Mouse (Mus musculus): Measurements from ENCODE around the gene Gm42688. TPM values are rescaled to one million over a fixed set of nuclear protein-coding genes. Genes with fewer than 3 reads are reported as not detected.

Gm42688 gene
- polyA plus RNA-seq (2021), result 3.7 TPM

GRCm38 (mm10) chr6:83101316-83101687 lies at the start of gene Gm42688, which contains the start of gene Ccdc142:
TSS of gene Gm42688 (plus strand) at chr6:83101617.
TSS of gene Ccdc142 (plus strand) at chr6:83101601.
- ChIA-PET POLR2A (no interaction called here), CTCF (interaction anchor here (0.7 to 3.5 kb wide), 12 partner anchors 9 to 105 kb away, joined by 3 to 40 read pairs (median 4); partner anchors contain the start of genes Dok1 and Pcgf1)
- no peak for TF ChIP-seq CTCF (IDR thresholded peaks at IDR 0.05)
- ATAC-seq, result peak; percentile 82
- in situ Hi-C loops (cut with MboI; ENCODE audit: low pct_unique_long_range_greater_than_20kb), result loop anchor here (5.0 kb wide), 1 partner anchor 104 kb away; no protein-coding TSS in a partner anchor
- DNase-seq (ENCODE audit: low read depth, low spot score), result no peak
- H3K27me3 ChIP-seq, result peaks cover 2% of the 10 kb centered on the region

DNA sequence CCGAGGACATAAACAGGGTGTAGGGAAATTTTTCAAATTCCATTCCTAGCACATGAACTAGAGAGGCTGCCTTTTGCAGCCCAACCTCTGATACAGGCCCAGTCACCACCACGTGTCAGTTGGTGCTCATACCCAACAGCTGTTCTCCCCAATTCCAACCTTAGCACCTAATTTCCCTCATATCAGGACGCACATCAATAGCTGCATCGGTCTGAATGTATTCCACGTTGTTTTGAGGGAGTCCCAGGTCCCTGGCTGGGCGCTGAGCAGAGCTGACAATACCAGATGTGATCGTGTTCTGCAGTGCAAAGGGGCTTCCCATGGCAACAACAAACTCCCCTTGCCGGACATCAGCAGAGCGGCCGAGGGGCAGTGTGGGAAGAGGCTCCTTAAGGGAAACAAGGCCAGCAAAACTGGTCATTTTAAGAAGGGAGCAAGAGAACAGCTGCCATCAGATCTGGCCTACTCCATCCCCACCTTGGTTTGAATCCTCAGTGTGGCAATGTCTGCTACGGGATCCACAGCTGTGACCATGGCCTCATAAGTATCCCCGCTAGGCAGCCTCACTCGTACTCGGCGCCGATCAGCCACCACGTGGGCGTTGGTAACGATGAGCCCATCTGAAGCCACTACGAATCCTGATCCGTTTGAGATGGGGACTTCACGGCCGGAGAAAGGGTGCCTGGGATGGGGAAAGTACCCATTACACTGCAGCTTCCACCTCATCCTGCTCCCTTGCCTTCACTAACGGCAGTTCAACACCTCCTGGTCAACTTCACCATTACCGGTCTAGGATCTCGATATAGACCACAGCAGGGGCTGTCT lies 48.1 kb upstream of the Gm42688 start:
- ATAC-seq (peak; percentile 15), DNase-seq (ENCODE audit: low read depth, low spot score) (no peak)
- no peak for TF ChIP-seq CTCF (IDR thresholded peaks at IDR 0.05)

GRCm38 (mm10) chr6:83054074-83054851 lies 47.2 kb upstream of the Gm42688 start, which contains the start of gene Aup1:
TSS of gene Aup1 (plus strand) at chr6:83054521.
- POLR2A ChIA-PET, result interaction anchor here (0.5 to 2.3 kb wide), 5 partner anchors 18 to 58 kb away, joined by 3 to 7 read pairs (median 4); partner anchors contain the start of gene Pcgf1
- DNase-seq (ENCODE audit: low read depth, low spot score) (peak; percentile 92), ATAC-seq (peak; percentile 90)
- CTCF ChIA-PET, result interaction anchor here (1.0 to 3.2 kb wide), 3 partner anchors 12 to 57 kb away, joined by 3 to 22 read pairs (median 4); partner anchors contain the start of gene Dok1
- TF ChIP-seq CTCF (IDR thresholded peaks at IDR 0.05), result no peak
- in situ Hi-C loops (cut with MboI; ENCODE audit: low pct_unique_long_range_greater_than_20kb), result loop anchor here (5.0 kb wide), 1 partner anchor 57 kb away; no protein-coding TSS in a partner anchor
- H3K27me3 ChIP-seq, result no peaks in the 10 kb centered on the region

More for the DNA sequence above, 48.1 kb upstream of the Gm42688 start:
- no peaks in the 10 kb centered on the region for H3K27me3 ChIP-seq
- in situ Hi-C loops (cut with MboI; ENCODE audit: low pct_unique_long_range_greater_than_20kb), result loop anchor here (5.0 kb wide), 1 partner anchor 56 kb away; no protein-coding TSS in a partner anchor
- POLR2A ChIA-PET, result interaction anchor here (0.9 to 1.3 kb wide), 3 partner anchors 14 to 49 kb away, joined by 3 to 12 read pairs (median 4); partner anchors contain the start of gene Dok1
- CTCF ChIA-PET, result interaction anchor here (1.0 to 3.2 kb wide), 4 partner anchors 13 to 57 kb away, joined by 3 to 22 read pairs (median 4); partner anchors contain the start of gene Dok1

DNA sequence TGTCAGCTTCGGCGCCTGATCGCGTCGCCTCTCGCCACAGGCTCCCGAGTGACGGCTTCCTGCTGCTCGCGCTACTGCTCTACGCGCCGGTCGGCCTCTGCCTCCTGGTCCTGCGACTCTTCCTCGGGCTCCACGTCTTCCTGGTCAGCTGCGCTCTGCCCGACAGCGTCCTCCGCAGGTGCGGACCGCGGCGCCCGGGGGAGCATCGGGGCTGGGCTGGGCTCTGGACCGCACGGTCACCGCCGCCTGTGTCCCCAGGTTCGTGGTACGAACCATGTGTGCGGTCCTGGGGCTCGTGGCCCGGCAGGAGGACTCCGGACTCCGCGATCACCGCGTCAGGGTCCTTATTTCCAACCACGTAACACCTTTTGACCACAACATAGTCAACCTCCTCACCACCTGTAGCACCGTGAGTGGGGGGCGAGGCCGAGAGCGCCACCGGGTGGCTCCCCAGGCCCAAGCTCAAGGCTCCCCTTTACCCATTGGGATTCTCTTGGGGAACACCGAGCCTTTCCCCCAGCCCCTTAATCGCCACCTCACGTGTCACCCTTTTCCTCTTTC lies 46.5 kb upstream of the Gm42688 start, which contains the start of gene Htra2:
Gene Htra2, minus strand, starts transcription at position 403 of the 561 bp plus-strand sequence.
- DNase-seq (ENCODE audit: low read depth, low spot score) (no peak), ATAC-seq (peak; percentile 22)
- no peak for TF ChIP-seq CTCF (IDR thresholded peaks at IDR 0.05)
- no peaks in the 10 kb centered on the region for H3K27me3 ChIP-seq
- in situ Hi-C loops (cut with MboI; ENCODE audit: low pct_unique_long_range_greater_than_20kb), result loop anchor here (5.0 kb wide), 1 partner anchor 58 kb away; no protein-coding TSS in a partner anchor
- ChIA-PET CTCF (interaction anchor here (1.7 to 3.2 kb wide), 2 partner anchors 11 to 58 kb away, joined by 4 to 22 read pairs; no protein-coding TSS in a partner anchor), POLR2A (interaction anchor here (0.5 to 2.3 kb wide), 5 partner anchors 18 to 57 kb away, joined by 3 to 7 read pairs (median 4); partner anchors contain the start of gene Pcgf1)

- TF ChIP-seq CTCF (IDR thresholded peaks at IDR 0.05), result no peak
- CTCF ChIA-PET, result interaction anchor here (1.0 to 1.1 kb wide), 2 partner anchors 25 to 38 kb away, joined by 3 read pairs; no protein-coding TSS in a partner anchor
- in situ Hi-C loops (cut with MboI; ENCODE audit: low pct_unique_long_range_greater_than_20kb), result no loop called here
- ATAC-seq (no peak), DNase-seq (ENCODE audit: low read depth, low spot score) (no peak)
- no peaks in the 10 kb centered on the region for H3K27me3 ChIP-seq
- POLR2A ChIA-PET, result no interaction called here
Observed at GRCm38 (mm10) chr6:83057790-83058189, 43.6 kb upstream of the Gm42688 start, which contains the start of gene Dqx1. TSS of gene Dqx1 (plus strand) at chr6:83057844.

DNA sequence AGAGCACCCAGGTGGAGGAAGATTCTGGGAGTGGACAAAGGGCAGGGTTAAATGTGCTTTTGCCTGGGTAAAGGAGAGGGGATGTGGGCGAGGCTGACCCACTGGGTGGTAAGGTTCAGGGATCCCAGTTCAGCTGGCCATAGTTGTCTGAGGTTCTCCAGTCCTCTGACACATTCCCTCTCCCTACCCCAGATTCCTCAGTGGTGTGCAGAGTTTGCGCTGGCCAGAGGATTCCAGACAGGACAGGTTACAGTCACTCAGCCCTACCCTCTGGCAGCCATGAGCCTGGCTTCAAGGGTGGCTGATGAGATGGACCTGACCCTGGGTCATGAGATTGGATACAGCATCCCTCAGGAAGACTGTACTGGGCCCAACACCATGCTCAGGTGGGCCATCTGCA lies 42.7 kb upstream of the Gm42688 start:
- ChIA-PET POLR2A (interaction anchor here (0.5 kb wide), 1 partner anchor 119 kb away, joined by 3 read pairs; no protein-coding TSS in a partner anchor), CTCF (interaction anchor here (1.0 kb wide), 1 partner anchor 26 kb away, joined by 3 read pairs; no protein-coding TSS in a partner anchor)
- in situ Hi-C loops (cut with MboI; ENCODE audit: low pct_unique_long_range_greater_than_20kb), result no loop called here
- H3K27me3 ChIP-seq, result no peaks in the 10 kb centered on the region
- DNase-seq (ENCODE audit: low read depth, low spot score) (no peak), ATAC-seq (no peak)
- TF ChIP-seq CTCF (IDR thresholded peaks at IDR 0.05), result no peak

GRCm38 (mm10) chr6:83065995-83066394 lies 35.4 kb upstream of the Gm42688 start:
- CTCF ChIA-PET, result interaction anchor here (1.4 to 1.8 kb wide), 2 partner anchors 11 to 70 kb away, joined by 4 to 9 read pairs; partner anchors contain the start of genes Aup1 and Htra2
- peaks cover 38% of the 10 kb centered on the region for H3K27me3 ChIP-seq
- no peak for DNase-seq (ENCODE audit: low read depth, low spot score)

GRCm38 (mm10) chr6:83066441-83066840 lies 35.0 kb upstream of the Gm42688 start:
- no peak for ATAC-seq
- peaks cover 43% of the 10 kb centered on the region for H3K27me3 ChIP-seq
- CTCF ChIA-PET, result interaction anchor here (1.4 kb wide), 1 partner anchor 12 kb away, joined by 4 read pairs; the partner anchor contains the start of genes Aup1 and Htra2
- POLR2A ChIA-PET, result no interaction called here
- DNase-seq (ENCODE audit: low read depth, low spot score), result no peak
- in situ Hi-C loops (cut with MboI; ENCODE audit: low pct_unique_long_range_greater_than_20kb), result no loop called here
- TF ChIP-seq CTCF (IDR thresholded peaks at IDR 0.05), result no peak

More at GRCm38 (mm10) chr6:83065995-83066394, 35.4 kb upstream of the Gm42688 start:
- ATAC-seq, result no peak
- POLR2A ChIA-PET, result no interaction called here
- in situ Hi-C loops (cut with MboI; ENCODE audit: low pct_unique_long_range_greater_than_20kb), result no loop called here
- no peak for TF ChIP-seq CTCF (IDR thresholded peaks at IDR 0.05)

DNA sequence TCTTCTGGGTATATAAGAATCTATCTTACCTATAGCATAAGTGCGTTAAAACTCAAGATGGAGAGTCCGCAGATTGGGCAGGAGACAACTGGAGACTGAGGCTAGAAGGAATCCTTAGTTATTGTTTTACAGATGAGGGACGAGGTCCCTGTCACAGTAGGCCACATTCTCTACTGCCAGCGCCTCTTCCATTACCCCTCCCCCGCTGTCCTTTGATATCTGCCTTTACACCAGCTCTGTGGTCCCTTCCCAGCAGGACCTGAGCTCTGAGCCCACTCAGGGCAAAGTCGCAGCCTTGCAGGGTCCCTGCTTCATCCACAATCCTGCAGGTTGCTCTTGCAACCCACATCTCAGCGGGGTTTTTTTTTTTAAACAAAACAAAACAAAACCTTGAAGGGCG lies 33.2 kb upstream of the Gm42688 start:
- in situ Hi-C loops (cut with MboI; ENCODE audit: low pct_unique_long_range_greater_than_20kb), result no loop called here
- ChIA-PET POLR2A (no interaction called here), CTCF (no interaction called here)
- ATAC-seq (no peak), DNase-seq (ENCODE audit: low read depth, low spot score) (no peak)
- TF ChIP-seq CTCF (IDR thresholded peaks at IDR 0.05), result no peak
- peaks cover 53% of the 10 kb centered on the region for H3K27me3 ChIP-seq

All from Patski (cell line).